Mouse (Mus musculus): ENCODE measurements around the gene Ccnq. TPM values are rescaled to one million over a fixed set of nuclear protein-coding genes. Genes with fewer than 3 reads are reported as not detected.

The Ccnq gene
- polyA plus RNA-seq, 1 experiment from 2014 or later = 29.2 TPM

- no peak overlapping the region for H3K27ac ChIP-seq
- H3K4me3 ChIP-seq = no peak overlapping the region
- H3K4me1 ChIP-seq = peaks cover 21% of the 10 kb centered on the region
- H3K4me2 ChIP-seq (replicated peaks) = no peak overlapping the region
- no peak overlapping the region for H3K9ac ChIP-seq
- 76% methylated on average over 3 of the region's 3 CpGs for WGBS
- no peak for ATAC-seq (ENCODE audit: low FRiP score)
- H3K9me3 ChIP-seq (replicated peaks) = no peaks in the 10 kb centered on the region
- H3K27me3 ChIP-seq = peaks cover 3% of the 10 kb centered on the region
- no peaks in the 10 kb centered on the region for H3K36me3 ChIP-seq
Measured at GRCm38 (mm10) chr11:78780571-78780970, 29.0 kb upstream of the Ccnq start.

GRCm38 (mm10) chr11:78780002-78780401, 28.5 kb upstream of the Ccnq start:
- Histone ChIP-seq H3K27me3 (peaks cover 3% of the 10 kb centered on the region), H3K4me2 (replicated peaks) (no peak overlapping the region), H3K9ac (no peak overlapping the region), H3K36me3 (no peaks in the 10 kb centered on the region), H3K27ac (no peak overlapping the region), H3K4me1 (peaks cover 18% of the 10 kb centered on the region), H3K4me3 (no peak overlapping the region), H3K9me3 (replicated peaks) (no peaks in the 10 kb centered on the region)
- ATAC-seq (ENCODE audit: low FRiP score) = no peak
- WGBS = 99% methylated on average over 3 of the region's 3 CpGs

GRCm38 (mm10) chr11:78777851-78778680, 26.5 kb upstream of the Ccnq start:
- H3K4me3 ChIP-seq = no peak overlapping the region
- no peaks in the 10 kb centered on the region for H3K9me3 ChIP-seq (replicated peaks)
- no peak for ATAC-seq (ENCODE audit: low FRiP score)
- 55% methylated on average over 10 of the region's 10 CpGs for WGBS
- no peak overlapping the region for H3K4me2 ChIP-seq (replicated peaks)
- H3K27ac ChIP-seq = no peak overlapping the region
- no peaks in the 10 kb centered on the region for H3K36me3 ChIP-seq
- H3K9ac ChIP-seq = no peak overlapping the region
- H3K27me3 ChIP-seq = no peaks in the 10 kb centered on the region; the same call in none of the 2 replicates
- peaks cover 10% of the 10 kb centered on the region for H3K4me1 ChIP-seq

- Histone ChIP-seq H3K4me3 (no peak overlapping the region), H3K27ac (no peak overlapping the region), H3K4me2 (replicated peaks) (no peak overlapping the region), H3K4me1 (peaks cover 3% of the 10 kb centered on the region), H3K9me3 (replicated peaks) (no peaks in the 10 kb centered on the region), H3K9ac (no peak overlapping the region), H3K36me3 (no peaks in the 10 kb centered on the region), H3K27me3 (no peaks in the 10 kb centered on the region)
- 85% methylated on average over 11 of the region's 11 CpGs for WGBS
- no peak for ATAC-seq (ENCODE audit: low FRiP score)
Measured at GRCm38 (mm10) chr11:78771751-78772283, 20.3 kb upstream of the Ccnq start.

- WGBS = 84% methylated on average over 6 of the region's 6 CpGs
- Histone ChIP-seq H3K27me3 (peaks cover 3% of the 10 kb centered on the region; the same call in 1 of the 2 replicates), H3K4me1 (peaks cover 3% of the 10 kb centered on the region), H3K9ac (no peak overlapping the region), H3K9me3 (replicated peaks) (no peaks in the 10 kb centered on the region), H3K4me2 (replicated peaks) (no peak overlapping the region), H3K27ac (no peak overlapping the region), H3K36me3 (no peaks in the 10 kb centered on the region), H3K4me3 (no peak overlapping the region)
- ATAC-seq (ENCODE audit: low FRiP score) = no peak
Measured at GRCm38 (mm10) chr11:78770436-78770835, 18.9 kb upstream of the Ccnq start.

GRCm38 (mm10) chr11:78768778-78769177, 17.2 kb upstream of the Ccnq start:
- WGBS = 21% methylated on average over 3 of the region's 3 CpGs
- H3K9me3 ChIP-seq (replicated peaks) = no peaks in the 10 kb centered on the region
- H3K36me3 ChIP-seq = no peaks in the 10 kb centered on the region
- no peak for ATAC-seq (ENCODE audit: low FRiP score)
- H3K27me3 ChIP-seq = peaks cover 3% of the 10 kb centered on the region; the same call in 1 of the 2 replicates
- H3K4me3 ChIP-seq = no peak overlapping the region
- H3K9ac ChIP-seq = no peak overlapping the region
- no peak overlapping the region for H3K27ac ChIP-seq
- H3K4me1 ChIP-seq = peaks cover 3% of the 10 kb centered on the region
- no peak overlapping the region for H3K4me2 ChIP-seq (replicated peaks)

- no peak for ATAC-seq (ENCODE audit: low FRiP score)
- Histone ChIP-seq H3K9me3 (replicated peaks) (no peaks in the 10 kb centered on the region), H3K4me2 (replicated peaks) (no peak overlapping the region), H3K9ac (no peak overlapping the region), H3K27ac (no peak overlapping the region), H3K4me3 (no peak overlapping the region), H3K36me3 (no peaks in the 10 kb centered on the region), H3K27me3 (peaks cover 3% of the 10 kb centered on the region; the same call in 1 of the 2 replicates), H3K4me1 (peaks cover 11% of the 10 kb centered on the region)
- 90% methylated on average over 6 of the region's 6 CpGs for whole genome bisulfite sequencing
Measured at GRCm38 (mm10) chr11:78766069-78766830, 14.7 kb upstream of the Ccnq start.

- no peak overlapping the region for H3K4me2 ChIP-seq (replicated peaks)
- WGBS = 87% methylated on average over 6 of the region's 6 CpGs
Measured at GRCm38 (mm10) chr11:78764820-78765219, 13.3 kb upstream of the Ccnq start.

GRCm38 (mm10) chr11:78764304-78764703, 12.8 kb upstream of the Ccnq start:
- H3K27me3 ChIP-seq = peaks cover 3% of the 10 kb centered on the region; the same call in 1 of the 2 replicates
- peaks cover 11% of the 10 kb centered on the region for H3K4me1 ChIP-seq
- H3K9ac ChIP-seq = no peak overlapping the region
- H3K4me3 ChIP-seq = no peak overlapping the region
- WGBS = 75% methylated on average over 8 of the region's 8 CpGs
- H3K36me3 ChIP-seq = no peaks in the 10 kb centered on the region
- H3K27ac ChIP-seq = no peak overlapping the region
- H3K4me2 ChIP-seq (replicated peaks) = no peak overlapping the region
- H3K9me3 ChIP-seq (replicated peaks) = no peaks in the 10 kb centered on the region
- no peak for ATAC-seq (ENCODE audit: low FRiP score)

More at GRCm38 (mm10) chr11:78764820-78765219, 13.3 kb upstream of the Ccnq start:
- Histone ChIP-seq H3K4me1 (peaks cover 11% of the 10 kb centered on the region), H3K4me3 (no peak overlapping the region), H3K27ac (no peak overlapping the region), H3K9ac (no peak overlapping the region), H3K36me3 (no peaks in the 10 kb centered on the region), H3K27me3 (peaks cover 3% of the 10 kb centered on the region; the same call in 1 of the 2 replicates), H3K9me3 (replicated peaks) (no peaks in the 10 kb centered on the region)
- ATAC-seq (ENCODE audit: low FRiP score) = no peak

GRCm38 (mm10) chr11:78762201-78762600, 10.7 kb upstream of the Ccnq start:
- no peak overlapping the region for H3K4me3 ChIP-seq
- H3K27ac ChIP-seq = no peak overlapping the region
- H3K4me2 ChIP-seq (replicated peaks) = no peak overlapping the region
- H3K9me3 ChIP-seq (replicated peaks) = no peaks in the 10 kb centered on the region
- ATAC-seq (ENCODE audit: low FRiP score) = no peak
- peaks cover 3% of the 10 kb centered on the region; the same call in 1 of the 2 replicates for H3K27me3 ChIP-seq
- WGBS = 35% methylated on average over 5 of the region's 5 CpGs
- no peaks in the 10 kb centered on the region for H3K36me3 ChIP-seq
- no peak overlapping the region for H3K9ac ChIP-seq
- peaks cover 7% of the 10 kb centered on the region; the same call in 1 of the 2 replicates for H3K4me1 ChIP-seq

- 48% methylated on average over 9 of the region's 9 CpGs for WGBS
- no peak for ATAC-seq (ENCODE audit: low FRiP score)
Measured at GRCm38 (mm10) chr11:78761086-78761485, 9.6 kb upstream of the Ccnq start.

GRCm38 (mm10) chr11:78755299-78755698, 3.8 kb upstream of the Ccnq start:
- WGBS = 89% methylated on average over 1 of the region's 1 CpGs
- H3K9ac ChIP-seq = no peak overlapping the region
- H3K36me3 ChIP-seq = no peaks in the 10 kb centered on the region
- peaks cover 6% of the 10 kb centered on the region for H3K4me1 ChIP-seq
- no peak overlapping the region for H3K27ac ChIP-seq
- H3K4me3 ChIP-seq = no peak overlapping the region
- H3K4me2 ChIP-seq (replicated peaks) = no peak overlapping the region
- ATAC-seq (ENCODE audit: low FRiP score) = no peak
- H3K9me3 ChIP-seq (replicated peaks) = no peaks in the 10 kb centered on the region
- H3K27me3 ChIP-seq = no peaks in the 10 kb centered on the region

More at GRCm38 (mm10) chr11:78761086-78761485, 9.6 kb upstream of the Ccnq start:
- H3K9me3 ChIP-seq (replicated peaks) = no peaks in the 10 kb centered on the region
- no peaks in the 10 kb centered on the region for H3K36me3 ChIP-seq
- no peaks in the 10 kb centered on the region for H3K27me3 ChIP-seq
- no peak overlapping the region for H3K4me2 ChIP-seq (replicated peaks)
- H3K27ac ChIP-seq = no peak overlapping the region
- no peak overlapping the region for H3K9ac ChIP-seq
- H3K4me1 ChIP-seq = peaks cover 7% of the 10 kb centered on the region; the same call in 1 of the 2 replicates
- no peak overlapping the region for H3K4me3 ChIP-seq

Data from hindbrain, embryonic 12.5 days (tissue).